Mouse (Mus musculus): ENCODE results near the gene Vmn1r228. TPM values are rescaled to one million over a fixed set of nuclear protein-coding genes. Genes with fewer than 3 reads are reported as not detected.

Gene Vmn1r228
- not detected for total RNA-seq (2021)

DNA sequence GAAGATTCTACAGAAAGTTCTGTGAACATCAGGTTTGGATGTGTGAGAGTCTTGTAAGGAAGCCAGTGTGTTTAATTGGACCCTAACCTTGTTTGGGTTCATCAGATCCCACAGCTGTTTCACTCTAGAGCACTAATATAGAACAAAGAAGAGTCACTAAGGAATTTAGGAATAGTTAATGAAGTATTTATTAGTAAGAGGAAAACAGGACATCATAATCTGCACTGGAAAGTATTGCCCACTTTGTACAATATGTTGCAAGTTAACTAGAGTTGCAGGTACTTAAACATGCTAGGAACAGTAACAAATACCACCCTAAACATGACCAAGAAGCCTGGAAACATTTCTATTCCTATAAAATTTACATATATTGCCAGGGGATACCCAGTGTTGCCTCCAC is at the start of gene Vmn1r228:
TSS of gene Vmn1r228 (minus strand) at position 101 of the 400 bp plus-strand sequence.
- intact Hi-C loops (cut with DNase I): no loop called here
- DNase-seq (ENCODE audit: low spot score in 2 of 2): no peak

GRCm38 (mm10) chr17:20811255-20811654 is 25.3 kb upstream of the Vmn1r228 start, which contains the start of gene Vmn1r229:
Gene Vmn1r229, plus strand, starts transcription at chr17:20811555.
- no peak for DNase-seq (ENCODE audit: low spot score in 2 of 2)
- intact Hi-C loops (cut with DNase I): no loop called here

GRCm38 (mm10) chr17:20729543-20729942 is 56.4 kb downstream of the Vmn1r228 start, which contains the start of gene Vmn1r227:
Gene Vmn1r227, plus strand, starts transcription at chr17:20729843.
- intact Hi-C loops (cut with DNase I): no loop called here
- DNase-seq (ENCODE audit: low spot score in 2 of 2): no peak

Other genes starting within 250 kb of the Vmn1r228 start
- not detected for gene Vmn2r109, start 221.4 kb downstream of the Vmn1r228 start, total RNA-seq (2021)
- gene Vmn2r110, start 189.7 kb downstream of the Vmn1r228 start, total RNA-seq (2021): not detected
- gene Fpr-rs3, start 161.3 kb downstream of the Vmn1r228 start, total RNA-seq (2021): not detected
- not detected for gene Vmn1r226, start 103.3 kb downstream of the Vmn1r228 start, total RNA-seq (2021)
- gene Vmn1r227, start 56.3 kb downstream of the Vmn1r228 start, total RNA-seq (2021): not detected
- gene Vmn1r229, start 25.4 kb upstream of the Vmn1r228 start, total RNA-seq (2021): under 1 TPM in 1 of 2 experiments, not detected in 1; 0.14 TPM
- not detected for gene Vmn1r230, start 54.3 kb upstream of the Vmn1r228 start, total RNA-seq (2021)
- not detected for gene Vmn1r231, start 118.9 kb upstream of the Vmn1r228 start, total RNA-seq (2021)
- not detected for gene Vmn1r232, start 133.6 kb upstream of the Vmn1r228 start, total RNA-seq (2021)
- gene Ppp2r1a, start 159.2 kb upstream of the Vmn1r228 start, total RNA-seq (2021): 100 to 1,000 TPM; 535 to 639 TPM
- gene Vmn1r233, start 210.3 kb upstream of the Vmn1r228 start, total RNA-seq (2021): not detected
- 10 to 100 TPM; 15.7 to 22.4 TPM for gene Zfp160, start 222.7 kb upstream of the Vmn1r228 start, total RNA-seq (2021)

All from left cerebral cortex, postnatal 36 days (tissue).